Mouse (Mus musculus): ENCODE measurements at regions not wholly inside any gene's neighbourhood (a gene's known extent, or its start where the extent isn't known, plus 50 kb on each side); places are given as distances from the start of the nearest gene placed in this dataset.
A peak's percentile ranks its signal among the peaks of the same experiment; 100 is the strongest.

DNA sequence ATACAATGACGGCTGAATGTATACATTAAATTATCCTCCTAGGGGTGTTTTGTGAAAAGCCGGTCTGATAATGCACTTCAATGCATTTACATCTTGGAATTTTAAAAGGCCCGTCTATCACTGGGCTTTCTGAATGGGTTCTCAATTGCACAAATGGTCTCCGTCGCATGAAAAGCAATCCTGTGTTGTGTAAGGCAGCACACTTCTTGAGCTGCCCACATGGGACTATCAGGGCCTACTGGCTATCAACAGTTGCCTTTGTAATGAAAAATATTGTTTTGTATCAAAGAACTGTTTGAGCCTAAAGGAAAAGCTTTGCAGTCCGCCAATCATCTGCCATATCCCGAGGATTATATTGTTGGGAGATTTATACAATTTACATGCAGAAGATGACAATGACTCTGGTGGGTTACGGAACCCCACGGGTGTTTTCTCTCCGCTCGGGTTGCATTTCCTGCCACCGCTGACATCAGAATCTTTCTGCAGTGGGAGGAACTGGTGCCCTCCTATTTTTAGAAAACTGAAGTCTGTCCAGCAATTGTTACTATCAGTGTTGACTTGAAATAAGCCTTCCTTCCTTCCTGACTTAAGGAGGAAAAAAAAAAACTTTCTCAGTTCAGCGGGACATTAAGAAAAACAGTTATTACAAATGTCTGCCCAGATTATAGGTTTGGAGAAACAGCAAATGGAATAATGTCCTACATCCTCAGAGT is 118.7 kb downstream of the Tmem26 start:
- no peak for DNase-seq (ENCODE audit: inconsistent ontology term)

GRCm38 (mm10) chr10:68844066-68844465 is 120.6 kb downstream of the Tmem26 start:
- no peak for DNase-seq (ENCODE audit: inconsistent ontology term)

DNA sequence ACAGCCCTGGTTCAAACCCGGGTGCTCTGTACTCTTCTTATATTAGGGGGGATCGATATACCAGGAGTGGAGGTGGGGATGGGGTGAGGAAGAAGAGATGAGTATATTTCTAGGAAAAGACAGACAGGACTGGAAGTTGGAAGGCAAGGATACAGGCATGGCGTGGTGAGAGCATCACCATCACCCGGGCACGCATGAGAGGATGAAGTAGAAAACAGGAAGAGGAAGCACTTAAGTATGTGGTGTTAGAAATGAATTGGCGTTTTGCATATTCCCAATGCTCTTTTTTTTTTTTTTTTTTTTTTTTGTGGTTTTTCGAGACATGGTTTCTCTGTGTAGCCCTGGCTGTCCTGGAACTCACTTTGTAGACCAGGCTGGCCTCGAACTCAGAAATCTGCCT is 121.2 kb downstream of the Tmem26 start:
- DNase-seq (ENCODE audit: inconsistent ontology term), result no peak

- no peak for DNase-seq (ENCODE audit: inconsistent ontology term)
Measured at GRCm38 (mm10) chr10:68851153-68851552, 127.7 kb downstream of the Tmem26 start.

DNA sequence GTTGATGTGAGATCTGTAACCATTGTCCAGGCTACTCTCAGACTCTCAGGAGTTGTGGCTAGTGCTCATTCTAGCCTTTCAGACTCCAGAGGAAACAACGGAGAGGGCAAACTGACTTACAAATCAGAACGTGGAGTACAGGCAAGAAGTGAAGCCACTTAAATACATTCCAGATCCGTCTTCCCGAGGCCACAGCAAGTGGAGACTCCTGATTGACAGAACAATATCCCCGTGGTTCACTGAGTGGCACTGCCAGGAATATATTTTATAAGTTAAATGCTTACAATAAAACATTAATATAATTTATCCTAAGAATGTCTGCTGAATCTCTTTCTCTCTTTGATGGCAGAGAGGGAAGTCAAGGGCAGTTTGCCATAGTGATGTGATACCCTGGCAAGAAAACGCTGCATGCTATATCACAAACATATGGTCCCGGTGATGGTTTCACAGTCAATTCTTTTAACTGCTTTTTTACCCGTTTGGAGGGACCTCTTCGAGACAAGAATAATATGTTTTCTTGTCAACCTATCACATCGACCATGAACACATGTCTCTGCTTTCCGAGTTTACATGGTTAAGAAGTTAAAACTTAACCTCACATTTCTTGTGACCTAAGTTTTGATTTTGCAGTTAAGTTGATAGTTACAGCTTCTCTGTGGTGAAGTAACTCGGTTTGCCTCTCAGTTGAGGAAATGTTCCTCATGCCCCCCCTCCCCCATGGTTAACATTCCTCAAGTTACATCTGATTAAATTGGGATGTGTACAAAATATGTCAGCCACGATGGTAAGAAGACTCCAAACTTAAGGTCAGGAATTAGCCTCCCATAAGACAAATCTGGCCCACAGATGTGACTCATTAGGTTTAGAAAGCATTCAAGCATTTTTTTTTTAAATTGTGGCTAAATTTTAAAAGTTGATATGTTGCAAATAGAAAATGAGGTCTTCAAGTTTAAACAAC is 132.8 kb downstream of the Tmem26 start:
- DNase-seq (ENCODE audit: inconsistent ontology term), result peak; percentile 16

- DNase-seq (ENCODE audit: inconsistent ontology term), result peak; percentile 30
Measured at GRCm38 (mm10) chr10:68864606-68865378, 141.3 kb downstream of the Tmem26 start.

- peak; percentile 56 for DNase-seq (ENCODE audit: inconsistent ontology term)
Measured at GRCm38 (mm10) chr10:68865776-68866175, 142.3 kb downstream of the Tmem26 start.

GRCm38 (mm10) chr10:68867361-68867760 is 143.9 kb downstream of the Tmem26 start:
- DNase-seq (ENCODE audit: inconsistent ontology term), result no peak

- DNase-seq (ENCODE audit: inconsistent ontology term), result peak; percentile 35
Measured at GRCm38 (mm10) chr10:68872102-68872501, 148.7 kb downstream of the Tmem26 start.

GRCm38 (mm10) chr10:68875641-68876040 is 152.2 kb downstream of the Tmem26 start:
- DNase-seq (ENCODE audit: inconsistent ontology term), result peak; percentile 21

DNA sequence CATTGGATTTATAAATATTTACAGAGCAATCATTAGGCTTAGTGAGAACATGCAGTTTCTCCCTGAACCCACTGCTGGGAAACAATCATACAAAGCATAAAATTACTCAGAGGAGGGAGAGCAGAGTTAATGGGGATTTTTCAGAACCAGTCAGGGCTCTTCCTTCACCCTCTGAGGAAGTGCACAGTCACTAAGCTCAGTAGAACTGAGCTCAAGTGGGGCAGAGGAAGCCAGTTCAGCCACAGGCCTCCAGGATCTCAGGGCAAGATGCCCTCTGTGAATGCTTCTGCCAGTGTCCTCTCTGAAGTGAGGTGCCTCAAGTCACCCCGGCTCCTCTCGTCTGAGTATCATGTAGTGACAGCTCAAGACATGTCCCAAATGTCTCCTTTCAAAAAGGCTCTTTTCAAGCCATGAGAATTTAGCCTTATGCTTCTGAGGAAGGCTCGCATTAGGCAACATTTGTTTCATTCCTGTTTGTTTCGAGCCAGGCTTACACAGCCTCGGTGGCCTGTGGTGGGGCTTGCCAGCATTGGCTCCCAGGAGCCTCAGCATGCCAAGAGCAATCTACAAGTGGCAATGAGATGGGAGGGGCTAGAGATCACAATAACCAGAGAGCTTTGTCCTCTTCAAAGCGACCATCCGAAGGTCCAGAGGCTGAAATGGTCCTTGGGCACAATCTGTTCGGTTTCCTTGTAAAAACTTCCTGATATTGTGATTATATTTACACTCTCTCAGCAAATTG is 169.8 kb downstream of the Tmem26 start:
- peak; percentile 55 for DNase-seq (ENCODE audit: inconsistent ontology term)

GRCm38 (mm10) chr10:68894121-68894520 is 170.7 kb downstream of the Tmem26 start:
- DNase-seq (ENCODE audit: inconsistent ontology term), result no peak

DNA sequence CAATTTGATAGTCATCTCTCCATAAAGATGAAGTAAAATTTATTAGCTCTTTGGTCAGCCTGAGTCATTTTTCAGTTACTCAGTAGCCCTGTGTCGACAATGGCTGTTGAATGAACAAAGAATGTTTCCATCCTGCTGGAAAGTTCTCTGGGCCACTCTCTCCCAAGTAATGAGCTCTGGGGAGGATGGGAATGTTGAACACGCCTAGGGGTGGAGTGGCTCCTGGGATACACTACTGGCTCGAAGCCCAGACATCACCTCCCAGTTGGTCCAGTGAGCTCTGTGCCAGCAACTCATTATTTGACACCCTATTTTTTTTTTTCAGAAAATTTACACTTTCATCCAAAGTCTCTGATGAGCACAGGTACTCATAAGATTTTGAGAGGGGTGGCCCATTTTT is 174.1 kb downstream of the Tmem26 start:
- peak; percentile 89 for DNase-seq (ENCODE audit: inconsistent ontology term)

GRCm38 (mm10) chr10:68901168-68901567 is 177.7 kb downstream of the Tmem26 start:
- DNase-seq (ENCODE audit: inconsistent ontology term), result no peak

DNA sequence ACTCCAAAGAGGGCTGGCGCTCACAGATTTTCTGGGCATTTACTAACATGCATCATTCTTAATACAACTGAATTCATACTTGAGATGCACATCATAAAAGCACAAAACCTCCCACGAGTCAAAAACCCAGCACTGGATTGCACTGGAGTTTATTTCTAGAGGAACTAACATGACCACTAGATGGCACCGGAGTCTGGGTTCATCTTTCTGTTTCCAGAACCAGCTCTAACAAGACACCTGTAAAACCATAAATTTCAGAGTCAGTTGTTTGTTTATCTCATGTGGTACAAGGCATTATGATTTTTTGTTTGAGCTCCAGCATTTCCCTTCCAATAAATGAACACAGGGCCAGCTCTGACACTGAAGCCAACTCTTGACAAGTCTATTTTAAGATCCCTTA is 179.2 kb downstream of the Tmem26 start:
- DNase-seq (ENCODE audit: inconsistent ontology term), result no peak

DNA sequence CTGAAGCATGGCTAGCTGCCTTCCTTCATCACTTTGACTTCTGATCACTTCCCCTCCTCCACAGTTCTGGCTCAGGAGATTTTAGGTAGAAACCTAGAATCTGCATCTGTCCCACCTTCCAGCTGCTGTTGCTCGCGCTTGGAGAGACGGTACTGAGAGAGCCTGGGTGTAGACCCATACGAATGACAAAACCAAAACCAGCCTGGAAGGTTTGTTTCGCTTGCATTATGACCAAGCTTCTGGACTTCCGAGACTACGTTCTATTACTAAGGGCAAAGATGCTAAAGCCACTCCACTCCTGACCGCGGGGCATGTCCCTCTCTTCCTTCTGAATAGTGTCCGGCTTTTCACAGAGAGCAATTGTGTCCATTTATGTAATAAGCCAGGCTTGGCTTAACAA is 180.9 kb downstream of the Tmem26 start:
- no peak for DNase-seq (ENCODE audit: inconsistent ontology term)

- DNase-seq (ENCODE audit: inconsistent ontology term), result no peak
Measured at GRCm38 (mm10) chr10:68908236-68908635, 184.8 kb downstream of the Tmem26 start.

- DNase-seq (ENCODE audit: inconsistent ontology term), result no peak
Measured at GRCm38 (mm10) chr10:68909018-68909417, 185.6 kb downstream of the Tmem26 start.

GRCm38 (mm10) chr10:68916147-68916546 is 192.7 kb downstream of the Tmem26 start:
- no peak for DNase-seq (ENCODE audit: inconsistent ontology term)

DNA sequence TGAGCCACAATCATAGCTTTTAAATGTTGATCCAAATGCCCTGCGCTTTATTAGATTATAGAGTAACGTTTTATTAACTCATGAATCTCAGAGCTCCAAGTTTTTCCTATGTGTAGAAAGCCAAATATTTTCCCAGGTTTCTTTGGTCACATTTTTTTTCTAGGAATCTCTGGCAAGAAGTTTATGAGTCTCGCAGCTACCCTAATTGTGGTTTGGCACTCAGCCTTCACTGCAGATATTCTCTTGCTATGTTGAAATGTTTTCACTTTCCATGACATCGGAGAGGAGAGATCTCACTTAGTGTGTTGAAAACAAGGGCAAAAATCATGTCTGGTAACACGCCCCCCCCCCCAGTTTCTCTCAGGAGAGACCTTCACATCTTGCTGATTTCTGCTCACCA is 212.4 kb downstream of the Tmem26 start:
- peak; percentile 81 for DNase-seq (ENCODE audit: inconsistent ontology term)

DNA sequence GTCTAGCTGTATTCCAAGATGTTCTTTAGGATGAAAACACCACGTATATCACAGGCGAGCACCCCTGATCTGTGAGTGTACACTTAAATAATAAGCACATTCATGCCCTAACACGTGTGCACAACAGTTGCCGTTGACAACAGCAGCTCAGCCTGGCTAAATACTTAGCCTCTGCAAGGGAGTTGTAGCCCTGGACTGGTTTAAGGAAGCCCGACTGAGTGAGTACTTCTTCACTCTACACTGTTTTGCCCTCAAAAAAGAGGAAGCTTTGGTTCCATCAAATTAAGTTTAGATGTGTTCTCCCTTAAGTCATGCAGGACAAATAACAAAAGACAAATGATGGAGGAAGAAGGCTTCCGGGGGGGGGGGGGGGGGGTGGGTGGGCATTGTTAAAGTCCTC is 208.0 kb upstream of the Rhobtb1 start:
- no peak for DNase-seq (ENCODE audit: inconsistent ontology term)

Data from Muller cell, postnatal 12 days (primary cell).